Mouse (Mus musculus): ENCODE measurements at regions not wholly inside any gene's neighbourhood (a gene's known extent, or its start where the extent isn't known, plus 50 kb on each side); places are given as distances from the start of the nearest gene placed in this dataset.

DNA sequence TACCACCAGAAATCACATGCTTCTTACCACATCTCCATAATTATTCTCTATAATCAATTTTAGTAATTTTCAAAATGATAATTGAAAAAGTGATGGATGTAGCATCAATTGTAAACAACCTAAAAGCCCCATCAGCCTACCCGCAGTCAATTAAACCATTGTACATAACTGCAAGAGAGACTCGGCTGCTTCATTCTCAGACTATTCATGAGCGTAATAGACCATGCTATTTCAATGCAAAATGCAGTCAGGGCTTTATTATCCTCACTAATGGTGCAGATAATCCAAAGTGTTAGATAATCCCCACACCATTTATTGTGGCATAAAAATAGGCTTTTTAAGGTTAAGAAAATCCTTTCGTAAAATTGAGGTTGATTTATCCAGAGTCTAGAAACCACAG lies 1862.5 kb downstream of the Efna5 start:
- in situ Hi-C loops (cut with MboI, MseI) = no loop called here
